Mouse (Mus musculus): Measurements from ENCODE around the gene Vmn1r139. TPM values are rescaled to one million over a fixed set of nuclear protein-coding genes. Genes with fewer than 3 reads are reported as not detected.
"Not testable (repeated sequence)": the region's sequence is repeated elsewhere in the genome, so short reads cannot be mapped to it uniquely, and the experiment has no call there.

Gene Vmn1r139
- polyA plus RNA-seq (2011; ENCODE audit: insufficient read depth, insufficient read length, low replicate concordance, missing spikeins) = not detected in 2 replicates

DNA sequence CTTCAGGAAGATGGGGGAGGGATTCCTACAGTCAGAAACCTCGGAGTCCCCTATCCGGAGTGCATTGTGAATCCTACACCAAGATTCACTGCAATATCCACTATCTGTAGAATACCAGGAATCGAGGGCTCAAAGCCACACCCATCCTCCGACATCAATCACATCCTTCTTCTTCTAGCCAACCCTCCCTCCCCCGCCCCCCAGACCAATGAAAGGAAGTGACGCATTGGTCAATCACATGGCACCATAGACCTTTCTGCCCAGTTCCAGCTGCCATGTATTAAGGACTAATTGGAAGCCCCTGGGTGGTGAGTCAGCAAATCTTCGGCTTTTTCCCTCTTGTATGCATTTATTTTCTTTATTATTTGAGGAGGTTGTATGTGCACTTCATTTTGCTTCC lies at the start of gene Vmn1r139:
Gene Vmn1r139, plus strand, starts transcription at position 301 of the 400 bp plus-strand sequence.
- H3K4me1 ChIP-seq (ENCODE audit: control insufficient read depth, insufficient read depth, low read length); H3K4me3 ChIP-seq (replicated peaks; ENCODE audit: control insufficient read depth, low read depth, low read length); H3K27ac ChIP-seq (ENCODE audit: control insufficient read depth, insufficient read depth, low read depth, low read length, poor library complexity): not testable (repeated sequence)
- WGBS = no CpG with 5 or more reads among the region's 7 CpGs

DNA sequence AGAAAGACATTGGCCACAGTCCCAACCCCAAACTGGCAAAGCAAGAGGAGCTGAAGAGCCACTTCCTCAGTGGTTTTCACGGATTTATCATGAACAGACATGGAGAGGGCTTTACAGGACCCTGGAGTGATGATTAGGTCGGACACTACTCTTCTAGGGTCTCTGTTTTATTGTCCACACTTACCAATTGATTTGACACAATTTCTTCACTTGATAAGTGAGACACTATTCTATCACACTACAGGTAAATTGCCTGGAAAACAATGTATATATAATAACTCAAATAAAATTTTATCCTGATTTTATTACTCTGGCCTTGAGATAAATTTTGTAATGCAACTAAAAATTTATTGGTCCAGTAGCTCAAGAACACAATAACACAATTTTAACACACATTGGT lies 40.1 kb upstream of the Vmn1r139 start, which contains the start of gene Vmn1r138:
Gene Vmn1r138, minus strand, starts transcription at position 101 of the 400 bp plus-strand sequence.
- H3K4me3 ChIP-seq (replicated peaks; ENCODE audit: control insufficient read depth, low read depth, low read length); H3K27ac ChIP-seq (ENCODE audit: control insufficient read depth, insufficient read depth, low read depth, low read length, poor library complexity); H3K4me1 ChIP-seq (ENCODE audit: control insufficient read depth, insufficient read depth, low read length): not testable (repeated sequence)
- no CpG with 5 or more reads among the region's 2 CpGs for WGBS

- not testable (repeated sequence) for H3K27ac ChIP-seq (ENCODE audit: control insufficient read depth, insufficient read depth, low read depth, low read length, poor library complexity); H3K4me3 ChIP-seq (replicated peaks; ENCODE audit: control insufficient read depth, low read depth, low read length); H3K4me1 ChIP-seq (ENCODE audit: control insufficient read depth, insufficient read depth, low read length)
- WGBS = no CpG with 5 or more reads among the region's 1 CpGs
Measured at GRCm38 (mm10) chr7:22056205-22056604, 12.7 kb upstream of the Vmn1r139 start, which contains the start of gene Gm6176. Gene Gm6176, minus strand, starts transcription at chr7:22056305.

- not testable (repeated sequence) for H3K4me1 ChIP-seq (ENCODE audit: control insufficient read depth, insufficient read depth, low read length); H3K4me3 ChIP-seq (replicated peaks; ENCODE audit: control insufficient read depth, low read depth, low read length); H3K27ac ChIP-seq (ENCODE audit: control insufficient read depth, insufficient read depth, low read depth, low read length, poor library complexity)
- WGBS = no CpG with 5 or more reads among the region's 2 CpGs
Measured at GRCm38 (mm10) chr7:22118145-22118544, 49.3 kb downstream of the Vmn1r139 start, which contains the start of gene Gm16451. Gene Gm16451, minus strand, starts transcription at chr7:22118245.

GRCm38 (mm10) chr7:22134641-22135040 lies 65.8 kb downstream of the Vmn1r139 start, which contains the start of gene Gm10666:
Gene Gm10666, minus strand, starts transcription at chr7:22134741.
- WGBS = no CpG with 5 or more reads among the region's 5 CpGs
- H3K27ac ChIP-seq (ENCODE audit: control insufficient read depth, insufficient read depth, low read depth, low read length, poor library complexity); H3K4me3 ChIP-seq (replicated peaks; ENCODE audit: control insufficient read depth, low read depth, low read length); H3K4me1 ChIP-seq (ENCODE audit: control insufficient read depth, insufficient read depth, low read length): not testable (repeated sequence)

Other genes with a start within 250 kb of the Vmn1r139 start
- gene Vmn1r135, start 236.7 kb upstream of the Vmn1r139 start, polyA plus RNA-seq (2011; ENCODE audit: insufficient read depth, insufficient read length, low replicate concordance, missing spikeins) = not detected in 2 replicates
- not detected in 2 replicates for gene Gm5725, start 224.8 kb upstream of the Vmn1r139 start, polyA plus RNA-seq (2011; ENCODE audit: insufficient read depth, insufficient read length, low replicate concordance, missing spikeins)
- 2.6 TPM in 1 of 2 replicates, not detected in the other for gene Gm5891, start 147.8 kb upstream of the Vmn1r139 start, polyA plus RNA-seq (2011; ENCODE audit: insufficient read depth, insufficient read length, low replicate concordance, missing spikeins)
- not detected in 2 replicates for gene Vmn1r137, start 74.5 kb upstream of the Vmn1r139 start, polyA plus RNA-seq (2011; ENCODE audit: insufficient read depth, insufficient read length, low replicate concordance, missing spikeins)
- gene Vmn1r138, start 40.2 kb upstream of the Vmn1r139 start, polyA plus RNA-seq (2011; ENCODE audit: insufficient read depth, insufficient read length, low replicate concordance, missing spikeins) = not detected in 2 replicates
- not detected in 2 replicates for gene Gm6176, start 12.8 kb upstream of the Vmn1r139 start, polyA plus RNA-seq (2011; ENCODE audit: insufficient read depth, insufficient read length, low replicate concordance, missing spikeins)
- not detected in 2 replicates for gene Gm16451, start 49.2 kb downstream of the Vmn1r139 start, polyA plus RNA-seq (2011; ENCODE audit: insufficient read depth, insufficient read length, low replicate concordance, missing spikeins)
- not detected in 2 replicates for gene Gm10666, start 65.7 kb downstream of the Vmn1r139 start, polyA plus RNA-seq (2011; ENCODE audit: insufficient read depth, insufficient read length, low replicate concordance, missing spikeins)
- not detected in 2 replicates for gene Vmn1r142, start 95.0 kb downstream of the Vmn1r139 start, polyA plus RNA-seq (2011; ENCODE audit: insufficient read depth, insufficient read length, low replicate concordance, missing spikeins)
- gene Vmn1r143, start 120.3 kb downstream of the Vmn1r139 start, polyA plus RNA-seq (2011; ENCODE audit: insufficient read depth, insufficient read length, low replicate concordance, missing spikeins) = not detected in 2 replicates
- gene Gm8653, start 132.2 kb downstream of the Vmn1r139 start, polyA plus RNA-seq (2011; ENCODE audit: insufficient read depth, insufficient read length, low replicate concordance, missing spikeins) = not detected in 2 replicates
- gene Gm8453, start 160.4 kb downstream of the Vmn1r139 start, polyA plus RNA-seq (2011; ENCODE audit: insufficient read depth, insufficient read length, low replicate concordance, missing spikeins) = not detected in 2 replicates